Mouse (Mus musculus) myocyte (in vitro differentiated cells): ENCODE data around the gene Poldip3. TPM values are rescaled to one million over a fixed set of nuclear protein-coding genes. Genes with fewer than 3 reads are reported as not detected.
"Not testable (repeated sequence)": the region's sequence is repeated elsewhere in the genome, so short reads cannot be mapped to it uniquely, and the experiment has no call there.

Source experiments
- H3K27me3 ChIP-seq: one replicate; pipeline ENCODE4 v1.6.1; 2011; ENCODE audit not compliant: control insufficient read depth, insufficient read depth, insufficient read length
- H3K36me3 ChIP-seq: one replicate; pipeline ENCODE4 v1.6.1; 2011; ENCODE audit not compliant: control insufficient read depth, insufficient read depth
- H3K4me2 ChIP-seq: one replicate; pipeline ENCODE4 v1.6.1; 2011; ENCODE audit warnings: low read depth, control low read depth
- H3K4me3 ChIP-seq: one replicate; pipeline ENCODE4 v1.5.1; 2011; ENCODE audit warnings: mild to moderate bottlenecking, control low read depth, moderate library complexity
- H3K79me2 ChIP-seq: one replicate; pipeline ENCODE4 v1.6.1; 2011; ENCODE audit not compliant: control insufficient read depth, insufficient read depth
- H3ac ChIP-seq: one replicate; pipeline ENCODE4 v1.6.1; 2011; ENCODE audit not compliant: control insufficient read depth, insufficient read length
- CEBPB ChIP-seq: IDR thresholded peaks from 2 replicates; pipeline ENCODE4 v1.6.1; 2011; ENCODE audit warnings: mild to moderate bottlenecking, moderate library complexity; ENCODE audit not compliant: poor library complexity, insufficient read depth, severe bottlenecking
- E2F4 ChIP-seq: IDR thresholded peaks from one replicate; pipeline ENCODE4 v1.6.1; 2011; ENCODE audit warnings: mild to moderate bottlenecking, control low read depth, moderate library complexity; ENCODE audit not compliant: insufficient read depth
- MAX ChIP-seq: IDR thresholded peaks from one replicate; pipeline ENCODE4 v1.6.1; 2011; ENCODE audit warnings: low read depth, mild to moderate bottlenecking, control low read depth
- MYOD1 ChIP-seq, 3 experiments: IDR thresholded peaks; one replicate each; pipeline ENCODE4 v1.6.1; 2011; ENCODE audit warnings: control low read depth in 2 of 3, low read depth in 2 of 3, mild to moderate bottlenecking in 2 of 3, moderate library complexity in 1 of 3; ENCODE audit not compliant: insufficient read length in 2 of 3, control insufficient read depth in 1 of 3
- MYOG ChIP-seq, 3 experiments: IDR thresholded peaks; one replicate each; pipeline ENCODE4 v1.6.1; 2011; ENCODE audit warnings: control low read depth in 2 of 3, low read depth in 2 of 3, mild to moderate bottlenecking in 2 of 3; ENCODE audit not compliant: insufficient read length in 2 of 3, control insufficient read depth in 1 of 3, insufficient read depth in 1 of 3
- POLR2A ChIP-seq: IDR thresholded peaks from one replicate; pipeline ENCODE4 v1.6.1; 2011; ENCODE audit warnings: low read depth, mild to moderate bottlenecking, control low read depth, moderate library complexity; ENCODE audit not compliant: insufficient read length
- POLR2AphosphoS2 ChIP-seq: IDR thresholded peaks from one replicate; pipeline ENCODE4 v1.6.1; 2011; ENCODE audit warnings: low read depth, control low read depth; ENCODE audit not compliant: insufficient read length
- REST ChIP-seq: IDR thresholded peaks from one replicate; pipeline ENCODE4 v1.6.1; 2011; ENCODE audit warnings: mild to moderate bottlenecking, control low read depth, moderate library complexity; ENCODE audit not compliant: insufficient read depth, insufficient read length
- SRF ChIP-seq: IDR thresholded peaks from one replicate; pipeline ENCODE4 v1.6.1; 2011; ENCODE audit warnings: low read depth; ENCODE audit not compliant: control insufficient read depth, insufficient read length
- TCF12 ChIP-seq: IDR thresholded peaks from one replicate; pipeline ENCODE4 v1.6.1; 2011; ENCODE audit warnings: mild to moderate bottlenecking, control low read depth; ENCODE audit not compliant: poor library complexity, insufficient read depth, severe bottlenecking
- TCF3 ChIP-seq: IDR thresholded peaks from one replicate; pipeline ENCODE4 v1.6.1; 2011; ENCODE audit warnings: low read depth, control low read depth; ENCODE audit not compliant: insufficient read length
- USF1 ChIP-seq: IDR thresholded peaks from one replicate; pipeline ENCODE4 v1.6.1; 2011; ENCODE audit warnings: low read depth, mild to moderate bottlenecking, control low read depth, moderate library complexity
- polyA plus RNA-seq: library from polyadenylated mRNA; unstranded; fragments of >200 nt; fragmentation: generic; extraction: Trizol; gene quantifications from one replicate; pipeline ENCODE4 v1.2.1, GENCODE M21; 2012; ENCODE audit warnings: missing spikeins

The Poldip3 gene
- polyA plus RNA-seq, 1 experiment: 85.9 TPM

GRCm38 (mm10) chr15:83134671-83135070, 14.5 kb downstream of the Poldip3 start:
- Histone ChIP-seq H3K27me3 (no peaks in the 10 kb centered on the region), H3K4me3 (no peak overlapping the region), H3K36me3 (peaks cover 85% of the 10 kb centered on the region), H3K79me2 (peaks cover 66% of the 10 kb centered on the region), H3K4me2 (no peak overlapping the region), H3ac (no peak overlapping the region)
- no peak for TF ChIP-seq MYOD1 (IDR thresholded peaks at IDR 0.05; ENCODE audit: control insufficient read depth in 1 of 3, insufficient read length in 2 of 3, low read depth in 2 of 3)
- no peak for TF ChIP-seq POLR2AphosphoS2
- TF ChIP-seq CEBPB: no peak
- TF ChIP-seq SRF: no peak
- no peak for TF ChIP-seq REST
- no peak for TF ChIP-seq TCF3
- no peak for TF ChIP-seq MYOG (IDR thresholded peaks at IDR 0.05; ENCODE audit: control insufficient read depth in 1 of 3, insufficient read depth in 1 of 3, insufficient read length in 2 of 3, low read depth in 2 of 3)
- no peak for TF ChIP-seq E2F4
- TF ChIP-seq MAX: no peak
- no peak for TF ChIP-seq POLR2A
- TF ChIP-seq USF1: no peak
- no peak for TF ChIP-seq TCF12

GRCm38 (mm10) chr15:83129530-83130231, 19.5 kb downstream of the Poldip3 start:
- H3K4me3 ChIP-seq: no peak overlapping the region
- no peak for TF ChIP-seq SRF
- no peak for TF ChIP-seq POLR2AphosphoS2
- TF ChIP-seq TCF12: no peak
- TF ChIP-seq E2F4: no peak
- no peak for TF ChIP-seq REST
- no peak for TF ChIP-seq MYOG (IDR thresholded peaks at IDR 0.05; ENCODE audit: control insufficient read depth in 1 of 3, insufficient read depth in 1 of 3, insufficient read length in 2 of 3, low read depth in 2 of 3)
- no peak for TF ChIP-seq MYOD1 (IDR thresholded peaks at IDR 0.05; ENCODE audit: control insufficient read depth in 1 of 3, insufficient read length in 2 of 3, low read depth in 2 of 3)
- no peak for TF ChIP-seq MAX
- TF ChIP-seq USF1: no peak
- TF ChIP-seq CEBPB: no peak
- no peak for TF ChIP-seq TCF3
- TF ChIP-seq POLR2A: no peak
- no peak overlapping the region for H3ac ChIP-seq

DNA sequence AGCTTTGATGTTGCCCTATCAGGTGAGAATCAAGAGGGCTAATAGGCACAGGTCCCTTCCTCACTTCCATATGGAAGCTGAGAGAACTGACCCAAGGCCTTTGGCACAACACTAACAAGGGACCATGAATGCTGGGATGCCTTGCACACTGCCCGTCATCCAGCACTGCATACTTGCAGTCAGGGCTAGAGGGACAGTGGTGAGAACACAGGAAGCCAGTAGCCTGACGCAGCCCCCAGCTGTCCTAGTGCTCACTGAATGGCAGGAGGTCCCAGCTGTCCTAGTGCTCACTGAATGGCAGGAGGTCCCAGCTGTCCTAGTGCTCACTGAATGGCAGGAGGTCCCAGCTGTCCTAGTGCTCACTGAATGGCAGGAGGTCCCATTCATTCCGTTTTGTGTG, 22.1 kb downstream of the Poldip3 start:
- not testable (repeated sequence) for H3K4me3 ChIP-seq, H3ac ChIP-seq, H3K79me2 ChIP-seq, H3K27me3 ChIP-seq
- H3K4me2 ChIP-seq: peak overlapping the region; percentile 35
- peaks cover 55% of the 10 kb centered on the region for H3K36me3 ChIP-seq
- TF ChIP-seq POLR2A (peak; percentile 20), MYOD1 (IDR thresholded peaks at IDR 0.05; ENCODE audit: control insufficient read depth in 1 of 3, insufficient read length in 2 of 3, low read depth in 2 of 3) (peak; percentile 79 to 97 (median 97)), MYOG (IDR thresholded peaks at IDR 0.05; ENCODE audit: control insufficient read depth in 1 of 3, insufficient read depth in 1 of 3, insufficient read length in 2 of 3, low read depth in 2 of 3) (peak; percentile 89 to 97 (median 95)), TCF12 (peak; percentile 95), TCF3 (peak; percentile 89)

More at GRCm38 (mm10) chr15:83129530-83130231, 19.5 kb downstream of the Poldip3 start:
- H3K27me3 ChIP-seq: no peaks in the 10 kb centered on the region
- H3K79me2 ChIP-seq: peaks cover 20% of the 10 kb centered on the region
- no peak overlapping the region for H3K4me2 ChIP-seq
- H3K36me3 ChIP-seq: peaks cover 77% of the 10 kb centered on the region

GRCm38 (mm10) chr15:83126582-83126981, 22.6 kb downstream of the Poldip3 start:
- H3K79me2 ChIP-seq: peaks cover 4% of the 10 kb centered on the region
- no peak overlapping the region for H3ac ChIP-seq
- H3K36me3 ChIP-seq: peaks cover 51% of the 10 kb centered on the region
- H3K4me3 ChIP-seq: no peak overlapping the region
- peak overlapping the region; percentile 35 for H3K4me2 ChIP-seq
- TF ChIP-seq MAX (no peak), MYOD1 (IDR thresholded peaks at IDR 0.05; ENCODE audit: control insufficient read depth in 1 of 3, insufficient read length in 2 of 3, low read depth in 2 of 3) (peak in 2 of 3 experiments; percentile 98), TCF3 (peak; percentile 48), MYOG (IDR thresholded peaks at IDR 0.05; ENCODE audit: control insufficient read depth in 1 of 3, insufficient read depth in 1 of 3, insufficient read length in 2 of 3, low read depth in 2 of 3) (peak in 2 of 3 experiments; percentile 87 to 94), SRF (no peak), POLR2A (no peak), CEBPB (no peak), TCF12 (peak; percentile 69), USF1 (no peak), REST (no peak)
- H3K27me3 ChIP-seq: no peaks in the 10 kb centered on the region
